Mouse (Mus musculus): ENCODE results near the gene Tead4. TPM values are rescaled to one million over a fixed set of nuclear protein-coding genes. Genes with fewer than 3 reads are reported as not detected.

Gene Tead4
- total RNA-seq (2023) = not detected

GRCm38 (mm10) chr6:128300134-128301001 lies at the start of gene Tead4:
Gene Tead4 (minus strand): TSS chr6:128300823.

Other genes with a start within 250 kb of the Tead4 start
- 1 to 10 TPM; 6.6 to 7.1 TPM for gene Tspan9, start 157.2 kb downstream of the Tead4 start, total RNA-seq (2023)
- gene Tulp3, start 55.0 kb upstream of the Tead4 start, total RNA-seq (2023) = under 1 TPM; 0.73 to 0.94 TPM
- gene Rhno1, start 62.1 kb upstream of the Tead4 start, total RNA-seq (2023) = 10 to 100 TPM; 23.2 to 28.6 TPM
- gene Foxm1, start 62.1 kb upstream of the Tead4 start, total RNA-seq (2023) = 1 to 10 TPM; 4.0 to 6.1 TPM
- gene Tex52, start 74.6 kb upstream of the Tead4 start, total RNA-seq (2023) = not detected
- not detected for gene Gm44596, start 74.7 kb upstream of the Tead4 start, total RNA-seq (2023)
- not detected for gene Nrip2, start 98.5 kb upstream of the Tead4 start, total RNA-seq (2023)
- gene Itfg2, start 124.1 kb upstream of the Tead4 start, total RNA-seq (2023) = 10 to 100 TPM; 13.9 to 20.6 TPM
- 10 to 100 TPM; 45.1 to 50.7 TPM for gene Fkbp4, start 137.9 kb upstream of the Tead4 start, total RNA-seq (2023)
- not detected for gene Pzp, start 225.9 kb upstream of the Tead4 start, total RNA-seq (2023)